Mouse (Mus musculus) lung, embryonic 16.5 days (tissue): ENCODE results near the gene Tbx10. TPM values are rescaled to one million over a fixed set of nuclear protein-coding genes. Genes with fewer than 3 reads are reported as not detected.
A peak's percentile ranks its signal among the peaks of the same experiment; 100 is the strongest.
"Not testable (repeated sequence)": the region's sequence is repeated elsewhere in the genome, so short reads cannot be mapped to it uniquely, and the experiment has no call there.

Source experiments
- ATAC-seq: fragments of 200-750 bp; cut with Nextera tagmentation; 2 replicates; pipeline ENCODE4 v1.8.0; 2017; ENCODE audit warnings: low read depth, mild to moderate bottlenecking, moderate library complexity
- H3K27ac ChIP-seq: fragments of 300-500 bp; sonication (generic); 2 replicates; pipeline ENCODE4 v1.5.1; 2014; ENCODE audit warnings: mild to moderate bottlenecking, control low read depth, low read length
- H3K27me3 ChIP-seq: fragments of 300-500 bp; sonication (generic); 2 replicates; pipeline ENCODE4 v1.6.1; 2014; ENCODE audit warnings: low read depth, low read length, mixed read lengths; ENCODE audit not compliant: control insufficient read depth, insufficient read depth
- H3K36me3 ChIP-seq: fragments of 300-500 bp; sonication (generic); 2 replicates; pipeline ENCODE4 v1.6.1; 2014; ENCODE audit warnings: low read length; ENCODE audit not compliant: control insufficient read depth, insufficient read depth
- H3K4me1 ChIP-seq: fragments of 300-500 bp; sonication (generic); replicated peaks from 2 replicates; pipeline ENCODE4 v1.6.1; 2014; ENCODE audit warnings: low read length, mixed read lengths; ENCODE audit not compliant: control insufficient read depth, insufficient read depth
- H3K4me2 ChIP-seq: fragments of 300-500 bp; sonication (generic); 2 replicates; pipeline ENCODE4 v1.6.1; 2014; ENCODE audit warnings: low read depth, low read length, control low read depth
- H3K4me3 ChIP-seq: fragments of 300-500 bp; sonication (generic); 2 replicates; pipeline ENCODE4 v1.5.1; 2014; ENCODE audit warnings: mild to moderate bottlenecking, low read length, control low read depth
- H3K9ac ChIP-seq: fragments of 300-500 bp; sonication (generic); 2 replicates; pipeline ENCODE4 v1.6.1; 2014; ENCODE audit warnings: low read length, control low read depth
- H3K9me3 ChIP-seq: fragments of 300-500 bp; sonication (generic); 2 replicates; pipeline ENCODE4 v1.6.1; 2016; ENCODE audit warnings: low read length; ENCODE audit not compliant: control insufficient read depth
- WGBS: fragments of 180-500 bp; shearing (Covaris S2); extraction: QIAGEN DNeasy Blood & Tissue Kit; methylation state at CpG from one replicate; pipeline ENCODE4 v1.1.7; 2014; 5-methylcytosine and 5-hydroxymethylcytosine counted together
- polyA plus RNA-seq: library from polyadenylated mRNA; unstranded; fragments of >200 nt; fragmentation: Nextera tagmentation; extraction: Ambion mirVana; gene quantifications from 2 replicates; pipeline ENCODE4 v1.2.1, GENCODE M21; 2015

Gene Tbx10
- polyA plus RNA-seq, 1 experiment from 2014 or later, result 0.11 TPM

GRCm38 (mm10) chr19:4018743-4019583 lies 26.4 kb downstream of the Tbx10 start:
- WGBS, result 24% methylated on average over 18 of the region's 18 CpGs
- Histone ChIP-seq H3K9me3 (no peaks in the 10 kb centered on the region), H3K4me1 (peaks cover 2% of the 10 kb centered on the region; the same call in 1 of the 2 replicates), H3K36me3 (no peaks in the 10 kb centered on the region), H3K4me3 (no peak overlapping the region), H3K9ac (peak overlapping the region; percentile 31; the same call in 1 of the 2 replicates), H3K4me2 (no peak overlapping the region), H3K27ac (no peak overlapping the region), H3K27me3 (no peaks in the 10 kb centered on the region)
- ATAC-seq, result peak; percentile 94

- H3K36me3 ChIP-seq, result no peaks in the 10 kb centered on the region
- H3K4me2 ChIP-seq, result no peak overlapping the region
- no peaks in the 10 kb centered on the region for H3K27me3 ChIP-seq
- peaks cover 2% of the 10 kb centered on the region; the same call in 1 of the 2 replicates for H3K9me3 ChIP-seq
- no peak overlapping the region for H3K9ac ChIP-seq
- no peak for ATAC-seq
- WGBS, result 48% methylated on average over 7 of the region's 7 CpGs
- no peak overlapping the region for H3K27ac ChIP-seq
- no peak overlapping the region for H3K4me3 ChIP-seq
- peaks cover 2% of the 10 kb centered on the region; the same call in 1 of the 2 replicates for H3K4me1 ChIP-seq
Measured at GRCm38 (mm10) chr19:4023185-4023584, 30.6 kb downstream of the Tbx10 start.

DNA sequence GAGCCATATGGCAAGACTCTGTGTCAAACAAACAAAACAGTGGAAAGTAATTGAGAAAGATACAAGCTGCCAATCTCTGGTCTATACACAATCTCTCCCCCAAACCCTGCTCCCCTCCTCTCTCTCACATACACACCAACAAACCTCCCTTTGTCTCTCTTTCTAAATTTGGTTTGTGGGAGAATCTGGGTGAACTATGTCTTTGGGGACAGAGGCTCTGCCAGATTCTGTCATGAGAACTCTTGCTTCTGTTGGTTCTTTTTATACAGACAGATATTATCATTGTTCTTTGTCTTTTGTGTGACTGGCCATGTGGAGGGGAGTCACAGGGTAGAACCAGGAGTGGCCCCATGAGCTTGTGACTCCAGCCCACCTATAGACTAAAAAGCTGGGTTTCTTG lies 35.0 kb downstream of the Tbx10 start:
- Histone ChIP-seq H3K9me3 (peaks cover 2% of the 10 kb centered on the region; the same call in 1 of the 2 replicates), H3K36me3 (no peaks in the 10 kb centered on the region), H3K4me2 (no peak overlapping the region), H3K9ac (no peak overlapping the region), H3K4me1 (no peaks in the 10 kb centered on the region), H3K4me3 (no peak overlapping the region), H3K27me3 (no peaks in the 10 kb centered on the region), H3K27ac (no peak overlapping the region)
- ATAC-seq, result no peak

DNA sequence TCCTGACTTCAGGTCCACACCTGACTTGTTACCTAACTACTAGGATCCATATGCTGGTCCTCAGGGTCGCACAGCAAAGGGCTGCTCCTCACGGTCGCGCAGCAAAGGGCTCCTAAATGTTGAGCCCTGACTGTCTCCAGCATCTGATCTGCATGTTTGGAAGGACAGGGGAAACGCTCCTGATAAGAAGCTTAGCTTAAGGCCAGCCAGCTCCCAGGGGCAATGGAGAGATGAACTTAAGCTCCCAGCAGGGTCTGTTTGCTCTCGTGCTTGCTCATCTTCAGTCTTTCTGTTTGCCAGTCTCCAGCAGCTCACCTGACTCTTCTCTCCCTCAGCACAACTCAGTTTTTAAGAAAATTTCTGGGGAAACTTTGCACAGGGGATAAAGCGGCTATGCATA lies 40.1 kb downstream of the Tbx10 start:
- peaks cover 5% of the 10 kb centered on the region; the same call in 1 of the 2 replicates for H3K4me1 ChIP-seq
- H3K27me3 ChIP-seq, result no peaks in the 10 kb centered on the region
- ATAC-seq, result no peak
- no peak overlapping the region for H3K4me2 ChIP-seq
- peaks cover 3% of the 10 kb centered on the region; the same call in 1 of the 2 replicates for H3K36me3 ChIP-seq
- no peaks in the 10 kb centered on the region for H3K9me3 ChIP-seq
- H3K27ac ChIP-seq, result no peak overlapping the region
- no peak overlapping the region for H3K9ac ChIP-seq
- no peak overlapping the region for H3K4me3 ChIP-seq
- 45% methylated on average over 7 of the region's 7 CpGs for WGBS

GRCm38 (mm10) chr19:4033298-4033697 lies 40.7 kb downstream of the Tbx10 start:
- ATAC-seq, result no peak
- peaks cover 8% of the 10 kb centered on the region for H3K4me1 ChIP-seq
- H3K4me3 ChIP-seq, result no peak overlapping the region
- H3K36me3 ChIP-seq, result peaks cover 3% of the 10 kb centered on the region; the same call in 1 of the 2 replicates
- no peaks in the 10 kb centered on the region for H3K9me3 ChIP-seq
- WGBS, result 51% methylated on average over 3 of the region's 3 CpGs
- no peaks in the 10 kb centered on the region for H3K27me3 ChIP-seq
- no peak overlapping the region for H3K27ac ChIP-seq
- no peak overlapping the region for H3K4me2 ChIP-seq
- no peak overlapping the region for H3K9ac ChIP-seq

- Histone ChIP-seq H3K4me3 (no peak overlapping the region), H3K4me2 (no peak overlapping the region), H3K27me3 (no peaks in the 10 kb centered on the region), H3K4me1 (peaks cover 10% of the 10 kb centered on the region), H3K27ac (no peak overlapping the region), H3K9ac (no peak overlapping the region), H3K36me3 (peaks cover 3% of the 10 kb centered on the region; the same call in 1 of the 2 replicates), H3K9me3 (no peaks in the 10 kb centered on the region)
- WGBS, result 47% methylated on average over 5 of the region's 5 CpGs
- no peak for ATAC-seq
Measured at GRCm38 (mm10) chr19:4033742-4034141, 41.2 kb downstream of the Tbx10 start.

GRCm38 (mm10) chr19:4036327-4037045 lies 43.9 kb downstream of the Tbx10 start:
- Histone ChIP-seq H3K9ac (no peak overlapping the region), H3K27me3 (no peaks in the 10 kb centered on the region), H3K9me3 (no peaks in the 10 kb centered on the region), H3K4me3 (no peak overlapping the region), H3K4me2 (no peak overlapping the region), H3K27ac (no peak overlapping the region), H3K4me1 (peaks cover 10% of the 10 kb centered on the region), H3K36me3 (peaks cover 3% of the 10 kb centered on the region; the same call in 1 of the 2 replicates)
- ATAC-seq, result no peak
- 68% methylated on average over 12 of the region's 12 CpGs for WGBS

DNA sequence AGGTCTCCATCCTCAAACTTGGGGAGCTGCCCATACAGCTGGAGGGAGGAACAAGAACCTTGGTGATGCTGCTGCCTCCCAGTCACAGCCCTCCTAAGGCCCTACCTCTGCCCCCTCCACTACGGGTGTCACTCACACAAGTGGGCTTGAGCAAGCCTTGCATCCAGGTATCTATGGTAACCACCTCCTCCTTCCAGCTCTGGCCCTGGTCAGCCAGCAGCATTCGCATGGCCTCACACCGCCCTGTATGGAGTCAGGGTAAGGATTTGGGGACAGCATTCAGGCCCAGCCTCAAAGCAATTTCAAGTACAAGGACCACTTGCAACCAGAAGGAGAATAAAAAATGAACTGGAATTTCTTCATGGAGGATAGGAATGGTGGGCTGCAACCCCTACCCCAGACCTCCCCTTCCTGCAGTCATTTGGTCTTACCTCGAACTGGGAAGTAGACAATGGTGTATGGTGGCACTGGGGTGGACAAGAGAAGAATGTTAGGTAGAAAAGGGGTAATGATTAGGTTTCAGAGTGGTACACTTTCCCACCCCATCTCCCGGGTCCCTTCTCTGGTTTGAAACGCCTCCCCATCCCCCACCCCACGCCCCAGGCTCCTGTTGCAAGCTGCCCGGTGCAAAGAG lies 44.7 kb downstream of the Tbx10 start:
- peak overlapping the region; percentile 81 for H3K4me2 ChIP-seq
- H3K9ac ChIP-seq, result peak overlapping the region; percentile 92
- peak; percentile 40 for ATAC-seq
- peak overlapping the region; percentile 86 for H3K4me3 ChIP-seq
- not testable (repeated sequence) for H3K36me3 ChIP-seq, H3K9me3 ChIP-seq, H3K27me3 ChIP-seq, H3K4me1 ChIP-seq
- WGBS, result 22% methylated on average over 7 of the region's 8 CpGs
- H3K27ac ChIP-seq, result peak overlapping the region; percentile 82

DNA sequence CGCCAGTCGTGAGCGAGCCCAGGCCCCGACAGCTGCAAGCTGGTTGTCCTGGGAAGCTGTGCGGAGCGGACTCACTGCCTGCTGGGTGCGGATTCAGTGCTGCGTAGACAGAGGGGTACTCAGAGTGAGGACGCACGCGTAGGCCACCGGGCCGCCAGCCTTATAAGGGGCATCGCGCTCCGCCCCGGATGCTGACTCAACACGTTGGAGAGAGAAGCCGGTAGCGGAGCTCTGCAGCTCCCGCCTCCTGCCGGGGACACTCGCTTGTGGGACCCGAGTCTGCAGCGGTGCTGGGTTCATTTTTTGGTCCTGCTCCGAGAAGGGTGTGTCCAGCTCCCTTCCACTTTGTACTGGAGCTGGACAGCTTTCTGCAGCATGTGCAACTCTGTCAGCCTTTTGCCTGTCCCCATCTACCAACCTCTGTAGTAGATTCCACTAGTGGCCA lies 45.3 kb downstream of the Tbx10 start, which contains the start of gene Gstp1:
TSS of gene Gstp1 (minus strand) at position 198 of the 445 bp plus-strand sequence.
- Histone ChIP-seq H3K27ac (peak within 1 kb of the TSS; percentile 82), H3K4me2 (peak within 1 kb of the TSS; percentile 81), H3K4me3 (peak within 1 kb of the TSS; percentile 86), H3K27me3 (no peaks in the 10 kb centered on the region), H3K4me1 (peaks cover 10% of the 10 kb centered on the region), H3K9me3 (no peaks in the 10 kb centered on the region), H3K9ac (peak within 1 kb of the TSS; percentile 92), H3K36me3 (peaks cover 3% of the 10 kb centered on the region; the same call in 1 of the 2 replicates)
- ATAC-seq, result peak; percentile 93
- WGBS, result 0% methylated on average over 26 of the region's 26 CpGs
